Mouse (Mus musculus) G1E (cell line): ENCODE measurements around the gene Cgnl1.

Experiments
- CTCF ChIP-seq: IDR thresholded peaks from 2 replicates; pipeline ENCODE4 v1.5.1; 2012; ENCODE audit warnings: low read depth, low read length, inconsistent platforms, mixed read lengths
- GATA1 ChIP-seq: IDR thresholded peaks from 2 replicates; pipeline ENCODE4 v1.6.1; 2012; ENCODE audit warnings: borderline replicate concordance, low read length, inconsistent platforms, mixed read lengths

- no peak for TF ChIP-seq CTCF
- TF ChIP-seq GATA1 = no peak
Measured at GRCm38 (mm10) chr9:71761663-71762062, 9.7 kb downstream of the Cgnl1 start.
